ENCODE assay signal across 12 mouse cellular contexts in genomic region chr10:78007203-78007602, GRCm38 (mm10). TPM values are rescaled to one million over a fixed set of nuclear protein-coding genes. Genes with fewer than 3 reads are reported as not detected.
DNase-seq lines count a peak whose midpoint lies in the region; ATAC-seq and TF ChIP-seq lines count a peak whose summit lies in the region.
"Had no signal": no experiment of that assay in that cellular context is flagged by ENCODE, and none has a peak within 500 bp of the region (broad histone marks: within the 10 kb centered on the region; RNA-seq: fewer than 3 reads in every experiment).

No protein-coding gene starts in this region.

- peak overlapping the region; percentile 79 for H3K4me2 ChIP-seq in kidney, postnatal 0 days (ENCODE audit: low read length)
- H3K4me2 ChIP-seq in forebrain, embryonic 13.5 days = peak overlapping the region; percentile 75
- H3K4me2 ChIP-seq in limb, embryonic 13.5 days (replicated peaks) = peak overlapping the region; percentile 93
- H3K4me2 ChIP-seq in neural tube, embryonic 13.5 days = peak overlapping the region; percentile 75

- 18% methylated on average over 7 of the region's 7 CpGs for WGBS in kidney, postnatal 0 days
- 46% methylated on average over 7 of the region's 7 CpGs for WGBS in forebrain, embryonic 13.5 days
- WGBS in limb, embryonic 13.5 days = 34% methylated on average over 7 of the region's 7 CpGs
- WGBS in neural tube, embryonic 13.5 days = 24% methylated on average over 7 of the region's 7 CpGs

- no peak for DNase-seq in kidney, postnatal 0 days (ENCODE audit: low spot score)
- DNase-seq in kidney, postnatal 25 days = no peak
- DNase-seq in layer of hippocampus, postnatal 14 days (ENCODE audit: low spot score in 2 of 2) = no peak
- no peak for DNase-seq in gastrocnemius, postnatal 10 days
- no peak for DNase-seq in T-cell, adult 2 months (ENCODE audit: low spot score)
- DNase-seq: embryo, embryonic 11 days; kidney, adult 2 months; thymus, postnatal 36 days had no signal

- TF ChIP-seq CTCF in kidney, postnatal 0 days (IDR thresholded peaks at IDR 0.05; ENCODE audit: low read depth) = no peak

- no peaks in the 10 kb centered on the region for H3K27me3 ChIP-seq in kidney, postnatal 0 days (ENCODE audit: insufficient read depth, low read length)
- no peaks in the 10 kb centered on the region for H3K27me3 ChIP-seq in forebrain, embryonic 13.5 days
- no peaks in the 10 kb centered on the region for H3K27me3 ChIP-seq in limb, embryonic 13.5 days
- no peaks in the 10 kb centered on the region for H3K27me3 ChIP-seq in neural tube, embryonic 13.5 days

- 0 out of 2 replicates have a peak overlapping the region, but pooled peaks have one; percentile 31 for H3K27ac ChIP-seq in kidney, postnatal 0 days
- no peak overlapping the region for H3K27ac ChIP-seq in forebrain, embryonic 13.5 days
- H3K27ac ChIP-seq in limb, embryonic 13.5 days = no peak overlapping the region; the same call in 1 of the 2 replicates
- no peak overlapping the region for H3K27ac ChIP-seq in neural tube, embryonic 13.5 days (replicated peaks)

- H3K4me3 ChIP-seq in kidney, postnatal 0 days (replicated peaks; ENCODE audit: low read depth, low read length) = no peak overlapping the region
- H3K4me3 ChIP-seq in forebrain, embryonic 13.5 days = no peak overlapping the region
- peak overlapping the region; percentile 65; the same call in 1 of the 2 replicates for H3K4me3 ChIP-seq in limb, embryonic 13.5 days
- H3K4me3 ChIP-seq in neural tube, embryonic 13.5 days = no peak overlapping the region

- peaks cover 16% of the 10 kb centered on the region for H3K36me3 ChIP-seq in kidney, postnatal 0 days (ENCODE audit: insufficient read depth, low read length)
- peaks cover 32% of the 10 kb centered on the region for H3K36me3 ChIP-seq in forebrain, embryonic 13.5 days (ENCODE audit: poor library complexity, severe bottlenecking)
- H3K36me3 ChIP-seq in limb, embryonic 13.5 days = peaks cover 26% of the 10 kb centered on the region
- H3K36me3 ChIP-seq in neural tube, embryonic 13.5 days = peaks cover 8% of the 10 kb centered on the region

- no peak for ATAC-seq in kidney, postnatal 0 days (replicated peaks; ENCODE audit: low FRiP score, low read depth)
- ATAC-seq in forebrain, embryonic 13.5 days = no peak
- ATAC-seq in limb, embryonic 13.5 days (ENCODE audit: low FRiP score, low read depth) = no peak
- no peak for ATAC-seq in neural tube, embryonic 13.5 days (ENCODE audit: low read depth)

- H3K9me3 ChIP-seq in kidney, postnatal 0 days (replicated peaks; ENCODE audit: low read length) = no peaks in the 10 kb centered on the region
- H3K9me3 ChIP-seq in forebrain, embryonic 13.5 days (replicated peaks) = no peaks in the 10 kb centered on the region
- no peaks in the 10 kb centered on the region for H3K9me3 ChIP-seq in limb, embryonic 13.5 days
- no peaks in the 10 kb centered on the region for H3K9me3 ChIP-seq in neural tube, embryonic 13.5 days

- H3K9ac ChIP-seq in kidney, postnatal 0 days (ENCODE audit: low read depth, low read length) = peak overlapping the region; percentile 10; the same call in 1 of the 2 replicates
- H3K9ac ChIP-seq in forebrain, embryonic 13.5 days = peak overlapping the region; percentile 87
- peak overlapping the region; percentile 82 for H3K9ac ChIP-seq in limb, embryonic 13.5 days
- H3K9ac ChIP-seq in neural tube, embryonic 13.5 days = peak overlapping the region; percentile 90

- peaks cover 29% of the 10 kb centered on the region for H3K4me1 ChIP-seq in kidney, postnatal 0 days (replicated peaks; ENCODE audit: insufficient read depth, low read length)
- H3K4me1 ChIP-seq in forebrain, embryonic 13.5 days = peaks cover 42% of the 10 kb centered on the region
- peaks cover 39% of the 10 kb centered on the region for H3K4me1 ChIP-seq in limb, embryonic 13.5 days
- H3K4me1 ChIP-seq in neural tube, embryonic 13.5 days (replicated peaks) = peaks cover 33% of the 10 kb centered on the region

RNA-seq across cellular contexts. Expression of gene Pfkl, which starts 2.7 kb away (rescaled TPM):
- 78.8 and 86.6 TPM in 2 replicates for polyA plus RNA-seq in kidney, postnatal 0 days (2015; fragmentation: Nextera tagmentation; extraction: Ambion mirVana)
- polyA plus RNA-seq in forebrain, embryonic 13.5 days (2015; fragmentation: Nextera tagmentation; extraction: Ambion mirVana) = 98.0 and 114 TPM in 2 replicates
- 158 and 160 TPM in 2 replicates for polyA plus RNA-seq in limb, embryonic 13.5 days (2015; fragmentation: Nextera tagmentation; extraction: Ambion mirVana)
- polyA plus RNA-seq in neural tube, embryonic 13.5 days (2015; fragmentation: Nextera tagmentation; extraction: Ambion mirVana) = 90.8 and 99.0 TPM in 2 replicates
- 100 to 1,000 TPM; 155 to 164 TPM for total RNA-seq in layer of hippocampus, postnatal 14 days (2021)
- total RNA-seq in gastrocnemius, postnatal 10 days (2021) = 10 to 100 TPM in 1 of 2 experiments, 1 to 10 TPM in 1; 9.7 to 12.2 TPM

RNA-seq across cellular contexts. Expression of gene 1810043G02Rik, which starts 28.9 kb away (rescaled TPM):
- polyA plus RNA-seq in kidney, postnatal 0 days (2015; fragmentation: Nextera tagmentation; extraction: Ambion mirVana) = 29.8 and 32.0 TPM in 2 replicates
- 26.7 and 36.1 TPM in 2 replicates for polyA plus RNA-seq in forebrain, embryonic 13.5 days (2015; fragmentation: Nextera tagmentation; extraction: Ambion mirVana)
- 30.6 and 31.1 TPM in 2 replicates for polyA plus RNA-seq in limb, embryonic 13.5 days (2015; fragmentation: Nextera tagmentation; extraction: Ambion mirVana)
- 36.8 and 37.4 TPM in 2 replicates for polyA plus RNA-seq in neural tube, embryonic 13.5 days (2015; fragmentation: Nextera tagmentation; extraction: Ambion mirVana)
- total RNA-seq in layer of hippocampus, postnatal 14 days (2021) = 10 to 100 TPM; 35.2 to 37.4 TPM
- 1 to 10 TPM; 5.1 to 6.3 TPM for total RNA-seq in gastrocnemius, postnatal 10 days (2021)

RNA-seq across cellular contexts. Expression of gene Dnmt3l, which starts 34.5 kb away (rescaled TPM):
- polyA plus RNA-seq in kidney, postnatal 0 days (2015; fragmentation: Nextera tagmentation; extraction: Ambion mirVana) = 0.48 and 0.62 TPM in 2 replicates
- not detected in 2 replicates for polyA plus RNA-seq in forebrain, embryonic 13.5 days (2015; fragmentation: Nextera tagmentation; extraction: Ambion mirVana)
- 0.17 TPM in 1 of 2 replicates, not detected in the other for polyA plus RNA-seq in limb, embryonic 13.5 days (2015; fragmentation: Nextera tagmentation; extraction: Ambion mirVana)
- not detected in 2 replicates for polyA plus RNA-seq in neural tube, embryonic 13.5 days (2015; fragmentation: Nextera tagmentation; extraction: Ambion mirVana)
- under 1 TPM; 0.39 to 0.57 TPM for total RNA-seq in layer of hippocampus, postnatal 14 days (2021)
- not detected for total RNA-seq in gastrocnemius, postnatal 10 days (2021)

RNA-seq across cellular contexts. Expression of gene Aire, which starts 36.2 kb away (rescaled TPM):
- 0.34 and 0.40 TPM in 2 replicates for polyA plus RNA-seq in kidney, postnatal 0 days (2015; fragmentation: Nextera tagmentation; extraction: Ambion mirVana)
- 0.18 TPM in 1 of 2 replicates, not detected in the other for polyA plus RNA-seq in forebrain, embryonic 13.5 days (2015; fragmentation: Nextera tagmentation; extraction: Ambion mirVana)
- polyA plus RNA-seq in limb, embryonic 13.5 days (2015; fragmentation: Nextera tagmentation; extraction: Ambion mirVana) = 0.99 and 1.0 TPM in 2 replicates
- 0.10 and 0.18 TPM in 2 replicates for polyA plus RNA-seq in neural tube, embryonic 13.5 days (2015; fragmentation: Nextera tagmentation; extraction: Ambion mirVana)
- under 1 TPM; 0.16 to 0.45 TPM for total RNA-seq in layer of hippocampus, postnatal 14 days (2021)
- not detected for total RNA-seq in gastrocnemius, postnatal 10 days (2021)
- polyA plus RNA-seq: macrophage had no signal

RNA-seq across cellular contexts. Expression of gene Trpm2, which starts 36.8 kb away (rescaled TPM):
- 0.20 and 0.40 TPM in 2 replicates for polyA plus RNA-seq in kidney, postnatal 0 days (2015; fragmentation: Nextera tagmentation; extraction: Ambion mirVana)
- polyA plus RNA-seq in forebrain, embryonic 13.5 days (2015; fragmentation: Nextera tagmentation; extraction: Ambion mirVana) = 1.4 and 1.6 TPM in 2 replicates
- polyA plus RNA-seq in limb, embryonic 13.5 days (2015; fragmentation: Nextera tagmentation; extraction: Ambion mirVana) = 0.28 and 0.29 TPM in 2 replicates
- polyA plus RNA-seq in neural tube, embryonic 13.5 days (2015; fragmentation: Nextera tagmentation; extraction: Ambion mirVana) = 4.1 and 4.9 TPM in 2 replicates
- total RNA-seq in layer of hippocampus, postnatal 14 days (2021) = 10 to 100 TPM; 31.3 to 32.6 TPM
- total RNA-seq in gastrocnemius, postnatal 10 days (2021) = under 1 TPM; 0.26 to 0.75 TPM

Comparison
In these comparisons a context has a peak if more than half of its experiments do, and no peak if none do; other contexts are left out.
1. H3K9ac ChIP-seq: peak in every context shown above with its lines; median percentile 90 in neural tube, embryonic 13.5 days; 87 in forebrain, embryonic 13.5 days; 82 in limb, embryonic 13.5 days; 10 in kidney, postnatal 0 days.